In the genomic region with DNA sequence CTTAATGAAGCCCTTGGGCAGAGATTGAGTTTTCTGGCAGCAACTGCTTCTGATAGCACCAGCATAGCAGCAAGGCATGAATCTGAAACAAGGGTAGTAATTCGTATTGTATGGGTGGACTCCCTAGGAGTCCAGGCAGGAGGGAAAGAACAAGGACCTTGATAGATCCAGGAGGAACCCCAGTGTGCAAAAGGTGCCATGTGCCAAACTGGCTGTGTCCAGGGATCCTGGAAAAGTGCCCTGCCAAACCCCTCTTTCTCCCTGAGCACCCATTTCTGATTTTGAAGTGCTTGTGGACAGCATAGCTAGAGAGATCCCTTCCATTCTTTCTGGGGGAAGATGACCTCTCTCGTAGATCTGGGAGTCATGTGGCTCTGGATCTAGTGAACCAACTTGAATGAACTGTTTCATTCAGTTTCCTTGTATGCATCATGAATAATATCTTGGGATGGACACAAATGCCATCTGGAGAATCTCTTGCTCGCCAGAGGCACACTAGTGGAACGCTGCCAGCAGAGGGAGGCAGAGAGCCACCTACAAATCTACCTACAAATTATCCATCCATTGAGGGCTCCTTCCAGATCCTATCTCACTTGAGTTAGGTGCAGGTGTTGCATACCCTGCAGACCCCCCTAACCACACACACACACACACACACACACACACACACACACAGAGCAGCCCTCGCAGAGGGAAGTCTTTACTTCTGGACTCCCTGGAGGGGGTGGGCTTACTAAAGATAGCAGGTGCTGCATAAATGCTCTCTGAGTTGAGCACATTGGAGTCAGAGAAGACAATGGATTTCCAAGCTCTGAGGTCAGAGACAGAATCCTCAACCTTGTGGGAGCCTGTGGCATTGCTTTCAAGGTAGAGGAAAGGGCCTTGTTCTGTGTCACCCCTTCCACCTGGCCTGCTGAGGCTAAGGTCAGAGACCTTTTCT, we compare ENCODE assay signal across 10 mouse cellular contexts. TPM values are rescaled to one million over a fixed set of nuclear protein-coding genes. Genes with fewer than 3 reads are reported as not detected.
DNase-seq lines count a peak whose midpoint lies in the region; ATAC-seq lines count a peak whose summit lies in the region.
"Had no signal": no experiment of that assay in that cellular context is flagged by ENCODE, and none has a peak within 500 bp of the region (broad histone marks: within the 10 kb centered on the region; RNA-seq: fewer than 3 reads in every experiment).

No protein-coding gene starts in this region.

- intact Hi-C loops in heart, postnatal 36 days (cut with DNase I): loop anchor here (1.0 to 5.0 kb wide), 4 partner anchors 53 to 188 kb away; no protein-coding TSS in a partner anchor
- intact Hi-C loops in left cerebral cortex, postnatal 10 days (cut with DNase I): loop anchor here (1.0 to 10.0 kb wide), 3 partner anchors 112 to 455 kb away; a partner anchor contains a TSS

- no peaks in the 10 kb centered on the region for H3K36me3 ChIP-seq in forebrain, embryonic 11.5 days (ENCODE audit: control insufficient read depth, insufficient read depth, low read length)
- H3K36me3 ChIP-seq in forebrain, embryonic 13.5 days (ENCODE audit: poor library complexity, severe bottlenecking): no peaks in the 10 kb centered on the region
- no peaks in the 10 kb centered on the region for H3K36me3 ChIP-seq in splenic B cell, adult 2 months (ENCODE audit: control insufficient read depth, insufficient read depth, low read length, poor library complexity, severe bottlenecking)
- H3K36me3 ChIP-seq: limb, embryonic 15.5 days had no signal

- no peak overlapping the region; the same call in 1 of the 2 replicates for H3K9ac ChIP-seq in forebrain, embryonic 11.5 days (ENCODE audit: low read length)
- no peak overlapping the region for H3K9ac ChIP-seq in forebrain, embryonic 13.5 days
- H3K9ac ChIP-seq: limb, embryonic 15.5 days had no signal

- DNase-seq in forebrain, embryonic 11.5 days (ENCODE audit: low spot score): peak; percentile 89
- DNase-seq in NIH3T3 (ENCODE audit: low read depth): peak; percentile 88
- DNase-seq in cerebellum, postnatal 14 days: peak; percentile 94 to 97
- DNase-seq in heart, postnatal 36 days: peak; percentile 80 to 87
- peak; percentile 82 to 86 for DNase-seq in left cerebral cortex, postnatal 10 days (ENCODE audit: extremely low spot score in 1 of 2, low spot score in 2 of 2)
- peak; percentile 53 to 74 for DNase-seq in natural killer cell, adult 2 months (ENCODE audit: low spot score in 2 of 2)
- DNase-seq in splenic B cell, adult 2 months (ENCODE audit: low read depth, low spot score): peak; percentile 85

- WGBS in forebrain, embryonic 11.5 days: 23% methylated on average over 5 of the region's 5 CpGs
- WGBS in forebrain, embryonic 13.5 days: 22% methylated on average over 5 of the region's 5 CpGs

- H3K27ac ChIP-seq in forebrain, embryonic 11.5 days (ENCODE audit: low read depth, low read length): no peak overlapping the region
- no peak overlapping the region; the same call in 1 of the 2 replicates for H3K27ac ChIP-seq in forebrain, embryonic 13.5 days
- H3K27ac ChIP-seq: limb, embryonic 15.5 days had no signal

- H3K9me3 ChIP-seq in forebrain, embryonic 11.5 days (ENCODE audit: control insufficient read depth, low read length): no peaks in the 10 kb centered on the region
- H3K9me3 ChIP-seq in forebrain, embryonic 13.5 days (replicated peaks): no peaks in the 10 kb centered on the region
- H3K9me3 ChIP-seq: limb, embryonic 15.5 days had no signal

- ATAC-seq in forebrain, embryonic 11.5 days (replicated peaks; ENCODE audit: low FRiP score): no peak
- ATAC-seq in forebrain, embryonic 13.5 days: no peak
- ATAC-seq: Patski had no signal

- H3K4me1 ChIP-seq in forebrain, embryonic 11.5 days (replicated peaks; ENCODE audit: control insufficient read depth, insufficient read depth, low read length): peaks cover 7% of the 10 kb centered on the region; the same call in 1 of the 2 replicates
- peaks cover 31% of the 10 kb centered on the region for H3K4me1 ChIP-seq in forebrain, embryonic 13.5 days

- no peaks in the 10 kb centered on the region for H3K27me3 ChIP-seq in forebrain, embryonic 11.5 days (ENCODE audit: control insufficient read depth, insufficient read depth, low read length)
- no peaks in the 10 kb centered on the region for H3K27me3 ChIP-seq in forebrain, embryonic 13.5 days
- no peaks in the 10 kb centered on the region for H3K27me3 ChIP-seq in splenic B cell, adult 2 months (ENCODE audit: control insufficient read depth, insufficient read depth, low read length, poor library complexity, severe bottlenecking)
- H3K27me3 ChIP-seq: limb, embryonic 15.5 days; Patski had no signal

- H3K4me3 ChIP-seq in forebrain, embryonic 11.5 days (ENCODE audit: low read depth, low read length): no peak overlapping the region
- no peak overlapping the region for H3K4me3 ChIP-seq in forebrain, embryonic 13.5 days
- H3K4me3 ChIP-seq: limb, embryonic 15.5 days had no signal

- no peak overlapping the region for H3K4me2 ChIP-seq in forebrain, embryonic 11.5 days (ENCODE audit: low read depth, low read length, severe bottlenecking)
- no peak overlapping the region for H3K4me2 ChIP-seq in forebrain, embryonic 13.5 days
- H3K4me2 ChIP-seq: limb, embryonic 15.5 days had no signal

RNA-seq across cellular contexts. Expression of a gene that starts 4.4 kb away (rescaled TPM):
- 39.3 and 40.9 TPM in 2 replicates for polyA plus RNA-seq in forebrain, embryonic 11.5 days (2014; fragmentation: Nextera tagmentation; extraction: Ambion mirVana)
- polyA plus RNA-seq in forebrain, embryonic 13.5 days (2015; fragmentation: Nextera tagmentation; extraction: Ambion mirVana): 16.9 and 22.5 TPM in 2 replicates
- 10 to 100 TPM; 36.9 to 39.1 TPM for total RNA-seq in heart, postnatal 36 days (2021)
- 10 to 100 TPM; 43.6 to 46.3 TPM for total RNA-seq in left cerebral cortex, postnatal 10 days (2021)

RNA-seq across cellular contexts. Expression of a gene that starts 40.4 kb away (rescaled TPM):
- polyA plus RNA-seq in forebrain, embryonic 11.5 days (2014; fragmentation: Nextera tagmentation; extraction: Ambion mirVana): 26.7 and 31.3 TPM in 2 replicates
- polyA plus RNA-seq in forebrain, embryonic 13.5 days (2015; fragmentation: Nextera tagmentation; extraction: Ambion mirVana): 18.9 and 19.8 TPM in 2 replicates
- total RNA-seq in heart, postnatal 36 days (2021): 10 to 100 TPM; 13.8 to 15.4 TPM
- total RNA-seq in left cerebral cortex, postnatal 10 days (2021): 10 to 100 TPM; 17.3 to 19.6 TPM
